Mouse (Mus musculus) E14TG2a.4 (cell line): ENCODE results near the gene Itfg2.

Source experiments
- CTCF ChIP-seq: conservative IDR thresholded peaks from 2 replicates; pipeline ENCODE4 v1.5.1; 2014; ENCODE audit warnings: low read length
- NANOG ChIP-seq: IDR thresholded peaks from 2 replicates; pipeline ENCODE4 v1.6.1; 2014; ENCODE audit warnings: borderline replicate concordance, low read length, mixed read lengths
- POU5F1 ChIP-seq: IDR thresholded peaks from 2 replicates; pipeline ENCODE4 v1.6.1; 2014; ENCODE audit warnings: low read length, borderline replicate concordance

DNA sequence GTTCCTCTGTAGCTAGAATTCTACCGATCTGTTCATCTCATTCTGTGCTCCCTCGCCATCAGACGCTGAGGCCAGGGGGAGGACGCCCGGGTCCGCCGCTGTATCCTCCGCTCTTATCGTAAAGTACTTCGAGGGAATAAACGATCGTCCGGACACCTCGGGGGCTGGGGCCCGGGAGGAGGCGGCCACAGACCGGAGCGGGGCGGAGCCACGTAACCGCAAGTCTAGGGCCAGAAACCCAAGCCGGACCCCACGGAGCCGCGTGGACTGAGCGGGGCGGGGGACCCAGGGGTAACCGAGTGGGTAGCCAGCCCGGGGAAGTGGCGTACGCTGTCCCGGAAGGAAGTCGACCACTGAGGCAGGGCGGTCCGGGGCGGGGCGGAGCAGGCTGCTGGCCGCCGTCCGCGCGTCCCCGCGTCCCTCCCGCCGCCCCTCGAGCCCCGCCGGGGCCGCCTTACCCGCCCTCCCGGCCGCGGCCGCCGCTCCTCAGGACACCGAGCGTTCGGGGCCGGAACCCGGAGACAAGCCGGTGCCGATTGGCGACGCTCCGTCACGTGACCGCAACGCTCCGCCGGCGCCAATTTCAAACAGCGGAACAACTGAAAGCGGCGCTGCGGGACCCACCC, 62.2 kb downstream of the Itfg2 start, which contains the start of the genes Rhno1 and Foxm1:
- TF ChIP-seq CTCF = no peak
- TF ChIP-seq NANOG = no peak
- no peak for TF ChIP-seq POU5F1
